Mouse (Mus musculus) spleen, adult 2 months (tissue): ENCODE measurements around the gene Tcte2.

Source experiments
- CTCF ChIP-seq: fragments of 200-500 bp; IDR thresholded peaks from 2 replicates; pipeline ENCODE4 v1.5.1; 2011; ENCODE audit warnings: mild to moderate bottlenecking, inconsistent platforms; ENCODE audit not compliant: insufficient read depth, insufficient read length, insufficient replicate concordance; ENCODE audit errors: extremely low read depth
- POLR2A ChIP-seq: fragments of 200-500 bp; IDR thresholded peaks from 2 replicates; pipeline ENCODE4 v1.6.1; 2011; ENCODE audit warnings: low read depth, low read length, inconsistent platforms

DNA sequence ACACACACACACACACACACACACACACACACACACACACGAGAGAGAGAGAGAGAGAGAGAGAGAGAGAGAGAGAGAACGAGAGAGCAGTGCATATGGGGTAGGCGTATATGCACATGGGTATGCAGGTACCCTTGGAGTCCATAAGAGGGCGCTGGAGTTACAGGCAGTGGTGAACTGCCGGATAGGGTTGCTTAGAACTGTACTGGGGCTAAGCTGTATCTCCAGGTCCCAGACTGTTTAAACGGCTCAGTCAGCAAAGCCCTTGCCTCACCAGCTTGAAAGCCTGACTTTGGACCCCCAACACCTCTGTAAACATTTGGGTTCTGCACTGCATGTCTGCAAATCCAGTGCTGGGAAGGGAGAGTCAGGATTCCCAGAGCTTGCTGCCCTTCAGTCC lies 79.9 kb downstream of the Tcte2 start:
- TF ChIP-seq CTCF (no peak), POLR2A (no peak)
